Mouse (Mus musculus) c-Kit-negative CD71-positive TER-119-positive erythroid progenitor cells, embryonic 14.5 days (primary cell): ENCODE measurements at regions not wholly inside any gene's neighbourhood (a gene's known extent, or its start where the extent isn't known, plus 50 kb on each side); places are given as distances from the start of the nearest gene placed in this dataset.
"Not testable (repeated sequence)": the region's sequence is repeated elsewhere in the genome, so short reads cannot be mapped to it uniquely, and the experiment has no call there.

ENCODE experiments used
- DNase-seq: peaks from one replicate; pipeline ENCODE4 v3.0.0-alpha.2; 2013; ENCODE audit warnings: low read depth, low spot score

DNA sequence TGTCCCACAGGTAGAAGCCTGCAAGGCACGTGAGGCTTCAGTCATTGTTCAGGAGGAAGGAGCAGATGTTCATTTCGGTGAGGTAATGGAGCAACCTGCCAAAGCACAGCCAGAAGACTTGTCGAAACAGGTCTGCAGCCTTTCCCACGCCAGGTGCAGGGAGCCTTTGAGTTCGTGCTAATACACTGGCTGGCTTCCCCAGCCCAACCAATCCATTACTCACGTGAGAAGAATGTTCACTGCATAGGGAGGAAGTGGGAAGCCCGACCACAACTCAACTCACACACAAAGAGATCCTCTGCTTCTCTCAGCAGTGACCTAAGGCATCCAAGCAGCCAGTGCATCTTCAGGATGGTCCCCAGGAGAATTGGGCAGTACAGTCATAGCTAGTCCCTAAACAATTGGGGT, 153.0 kb upstream of the Hes1 start:
- DNase-seq: no peak

DNA sequence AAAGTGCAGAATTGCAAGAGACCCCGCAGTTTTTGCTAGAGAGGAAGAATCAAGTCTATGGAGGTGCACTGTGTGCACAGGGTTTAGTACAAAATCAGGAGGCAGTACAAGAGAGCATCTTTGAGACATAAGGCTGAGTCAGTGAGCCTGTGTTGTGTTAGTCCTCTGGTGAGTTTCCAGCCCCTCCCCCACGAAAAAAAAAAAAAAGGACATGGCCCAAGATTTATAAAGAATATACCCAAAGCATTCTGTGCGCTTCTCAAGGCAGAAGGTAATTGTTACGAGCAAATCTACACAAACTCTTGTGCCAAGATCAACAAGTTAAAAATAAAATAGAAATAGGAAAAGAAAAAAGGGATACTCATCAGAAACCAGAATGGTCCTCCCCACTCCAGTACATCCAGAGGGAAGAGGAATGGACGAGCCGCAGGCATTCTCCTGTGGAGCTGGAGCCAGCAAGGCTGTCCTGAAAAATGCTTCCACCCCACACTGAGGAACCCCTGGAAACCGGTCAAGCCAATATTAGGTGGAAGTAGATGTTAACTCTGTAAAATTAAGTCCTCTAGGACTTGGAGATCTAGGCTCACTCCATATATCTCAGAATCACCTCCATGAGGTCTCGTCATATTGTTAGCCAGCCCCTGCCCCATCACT, 150.7 kb upstream of the Hes1 start:
- DNase-seq: no peak

DNA sequence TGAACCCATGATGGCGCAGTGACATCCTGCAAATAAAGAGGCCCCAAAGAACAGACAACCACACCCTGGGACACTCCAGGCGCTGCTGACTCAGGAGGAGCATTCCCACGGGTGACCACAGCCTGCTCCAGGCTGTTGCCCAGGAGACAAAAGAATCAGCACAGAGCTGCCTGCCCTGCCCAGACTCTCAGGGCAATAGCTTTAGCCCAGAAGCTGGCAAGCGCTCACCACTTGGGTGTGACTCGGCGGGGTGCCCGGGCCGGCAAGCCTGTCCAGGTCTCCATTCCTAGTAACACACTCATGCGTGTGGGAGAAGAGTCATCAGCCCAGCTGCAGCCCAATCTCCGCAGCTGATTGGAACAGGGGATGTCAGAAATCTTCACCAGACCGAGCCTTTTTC, 148.8 kb upstream of the Hes1 start:
- no peak for DNase-seq

DNA sequence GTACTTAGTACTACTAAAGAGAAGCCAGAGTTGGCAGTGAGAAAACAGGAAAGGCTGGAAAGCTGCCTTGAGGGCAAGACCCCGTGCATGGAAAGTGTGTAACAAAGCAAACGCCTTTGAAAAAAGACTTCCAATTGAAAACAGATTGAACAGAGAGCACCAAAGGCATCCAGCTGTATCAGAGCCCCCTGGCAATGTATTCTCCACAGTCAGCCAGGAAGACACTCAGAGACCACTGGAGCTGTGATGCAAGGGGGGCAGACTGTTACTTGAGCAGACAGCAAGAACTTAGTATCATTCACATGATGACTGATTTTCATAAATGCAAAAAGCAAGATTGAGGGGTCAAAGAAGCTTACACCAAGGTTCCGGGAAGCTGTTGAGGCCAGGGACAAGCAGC, 146.2 kb upstream of the Hes1 start:
- no peak for DNase-seq

DNA sequence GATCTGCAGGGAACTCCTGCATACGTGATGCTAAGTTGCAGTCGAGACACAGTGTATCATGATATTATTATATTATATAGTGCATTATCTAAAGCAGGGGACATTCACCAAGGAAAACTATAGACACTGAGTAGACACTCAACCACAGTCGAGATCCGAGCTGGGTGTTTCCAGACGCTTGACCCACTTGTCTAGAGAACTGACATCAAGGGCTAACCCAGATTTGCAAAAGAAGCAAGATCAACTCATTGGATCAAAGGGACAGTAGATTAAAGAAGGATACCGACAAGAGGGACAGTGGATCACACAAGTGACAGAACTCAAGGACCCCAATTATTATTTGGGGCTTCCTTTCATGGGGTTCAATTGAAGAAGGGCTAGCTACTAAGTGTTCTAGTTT, 145.8 kb upstream of the Hes1 start:
- DNase-seq: no peak

DNA sequence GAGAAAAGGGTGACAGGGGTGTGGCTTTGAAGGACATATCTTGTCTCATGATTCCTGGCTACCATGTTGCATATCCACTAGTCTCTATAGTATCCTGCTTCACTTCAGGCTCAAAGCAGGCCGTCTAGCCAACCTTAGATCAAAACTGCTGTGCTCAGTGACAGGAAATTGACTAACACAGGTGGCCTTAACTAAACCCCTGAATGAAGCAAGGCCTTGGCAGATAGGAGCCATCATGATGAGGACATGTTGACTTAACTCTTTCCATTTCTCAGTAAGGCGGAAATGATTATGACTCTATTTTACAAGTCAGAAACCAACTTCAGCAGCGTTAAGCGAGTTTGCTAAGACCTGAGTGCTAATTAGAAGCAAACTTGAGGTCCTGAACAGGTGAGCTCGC, 143.2 kb upstream of the Hes1 start:
- no peak for DNase-seq

DNA sequence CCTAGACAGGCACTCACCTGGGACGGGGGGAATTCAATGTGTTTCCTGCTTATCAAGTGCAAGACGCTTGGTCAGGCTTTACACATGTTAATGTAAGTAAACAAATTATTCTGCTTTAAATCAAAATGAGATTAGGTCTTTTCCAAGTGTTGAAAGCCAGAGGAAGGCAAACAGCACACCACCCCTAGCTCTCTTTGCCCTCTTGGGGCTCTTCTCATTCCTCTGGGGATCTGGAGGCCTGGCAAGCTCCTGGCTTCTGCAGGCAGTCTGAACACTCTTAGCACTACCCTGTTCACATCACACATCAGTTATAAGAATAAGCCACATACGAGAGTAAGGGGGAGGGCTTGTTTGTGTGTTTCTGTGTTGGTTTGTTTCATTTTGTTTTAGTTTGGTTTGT, 142.8 kb upstream of the Hes1 start:
- no peak for DNase-seq

GRCm38 (mm10) chr16:29927276-29927675, 136.9 kb upstream of the Hes1 start:
- not testable (repeated sequence) for DNase-seq

DNA sequence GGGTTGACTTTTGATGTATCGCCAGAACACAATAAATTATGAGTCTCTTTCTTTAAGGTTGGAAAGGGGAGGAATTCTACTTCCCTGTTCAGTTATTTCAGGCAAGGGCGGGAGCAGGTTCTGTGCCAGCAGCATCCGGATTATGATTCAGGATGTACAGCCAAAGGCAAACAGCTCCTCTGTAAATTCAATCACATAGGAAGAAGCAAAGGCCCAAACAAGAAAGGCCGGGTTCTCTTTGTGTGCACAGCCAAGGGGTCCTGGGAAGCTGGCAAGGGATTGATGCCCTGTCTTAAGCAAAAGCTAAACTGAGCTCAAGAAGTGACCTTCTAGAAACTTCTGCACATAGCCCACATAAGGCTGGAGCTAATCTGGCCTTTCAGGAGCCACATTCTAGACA, 135.9 kb upstream of the Hes1 start:
- DNase-seq: no peak

DNA sequence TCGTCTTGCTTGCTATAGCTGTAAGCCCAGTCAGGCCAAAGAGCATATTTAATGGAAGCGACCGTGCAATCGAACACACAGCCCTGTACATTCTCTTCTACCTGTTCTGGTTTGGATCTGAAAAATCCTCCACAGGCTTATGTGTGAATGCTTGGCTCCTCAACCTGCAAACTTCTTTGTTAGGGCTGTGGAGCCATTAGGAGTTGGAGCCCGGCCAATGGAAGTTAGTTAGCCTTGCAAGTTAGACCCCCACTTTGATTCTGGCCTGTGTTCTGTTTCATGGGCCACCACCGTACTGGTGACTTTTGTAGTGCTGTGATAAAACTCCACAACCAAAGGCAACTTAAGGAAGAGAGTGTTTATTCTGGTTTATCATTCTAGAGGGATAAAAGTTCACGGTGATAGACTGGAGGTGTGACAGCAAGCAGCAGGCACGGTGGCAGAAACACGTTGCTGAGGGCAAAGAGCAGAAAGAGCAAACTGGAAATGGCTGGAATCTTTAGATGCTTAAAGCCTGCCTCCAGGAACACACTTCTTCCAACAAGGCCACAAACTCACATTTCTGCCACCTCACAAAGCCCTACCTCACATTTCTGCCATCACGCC, 132.3 kb upstream of the Hes1 start:
- no peak for DNase-seq

GRCm38 (mm10) chr16:29934649-29935048, 129.5 kb upstream of the Hes1 start:
- no peak for DNase-seq

DNA sequence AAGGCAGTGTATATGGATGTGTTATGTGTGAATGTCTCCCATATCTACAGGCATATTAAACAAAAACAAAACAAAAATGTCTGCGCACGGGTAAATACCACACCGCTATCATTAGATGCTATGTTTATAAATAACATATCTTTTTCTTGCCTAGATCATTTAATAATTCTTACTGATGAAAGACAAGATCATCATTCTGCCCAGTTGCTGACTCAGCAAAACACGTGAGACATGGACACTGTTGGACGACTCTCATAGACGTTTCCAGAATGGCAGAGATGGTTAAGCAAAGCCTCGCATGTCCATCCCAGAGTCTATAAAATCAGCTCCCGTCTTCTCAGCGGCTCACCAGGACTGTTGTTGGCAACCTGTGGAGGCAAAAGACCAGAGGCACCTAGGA, 125.5 kb upstream of the Hes1 start:
- no peak for DNase-seq

- DNase-seq: no peak
These were observed 124.8 kb upstream of the Hes1 start for GRCm38 (mm10) chr16:29939331-29939850.

DNA sequence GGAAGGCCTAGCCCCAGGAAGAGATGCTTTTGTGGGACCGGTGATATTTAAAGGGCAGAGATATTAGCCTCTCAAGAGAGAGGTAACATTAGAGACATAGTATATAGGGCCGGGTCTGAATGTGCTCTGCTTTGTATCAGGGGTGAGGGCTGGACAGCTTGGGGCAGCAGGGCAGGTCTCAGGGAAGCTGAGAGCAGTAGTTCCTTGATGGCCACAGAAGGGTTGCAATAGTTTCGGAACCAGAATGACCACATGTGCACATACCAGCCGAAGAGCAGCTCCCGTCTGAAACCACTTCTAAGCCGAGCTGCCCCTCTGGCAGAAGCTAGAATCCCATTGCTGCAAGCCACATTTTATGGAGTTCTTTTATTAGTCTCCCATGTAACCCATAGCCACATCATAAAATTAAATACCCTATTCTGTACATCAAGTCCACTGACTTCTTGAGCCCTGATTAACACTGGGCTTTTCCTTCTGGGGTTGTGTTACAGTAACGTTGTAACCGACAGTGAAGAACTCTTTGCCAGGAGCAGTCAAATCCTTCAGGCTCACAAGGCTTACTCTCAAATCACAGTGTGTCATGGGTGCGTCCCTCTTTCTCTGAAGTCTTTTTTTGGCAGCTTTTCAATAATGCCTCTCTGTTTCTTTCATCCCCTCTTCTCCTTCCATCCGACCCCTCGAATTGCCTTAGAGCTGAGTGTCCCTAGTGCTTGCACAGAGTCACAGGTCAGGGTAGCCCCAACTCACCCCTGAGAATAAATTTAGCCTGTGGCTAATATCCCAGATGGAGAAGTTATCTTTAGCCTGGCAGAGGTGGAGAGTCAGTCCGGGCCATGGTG, 124.1 kb upstream of the Hes1 start:
- DNase-seq: no peak

GRCm38 (mm10) chr16:29942111-29942510, 122.1 kb upstream of the Hes1 start:
- DNase-seq: no peak

DNA sequence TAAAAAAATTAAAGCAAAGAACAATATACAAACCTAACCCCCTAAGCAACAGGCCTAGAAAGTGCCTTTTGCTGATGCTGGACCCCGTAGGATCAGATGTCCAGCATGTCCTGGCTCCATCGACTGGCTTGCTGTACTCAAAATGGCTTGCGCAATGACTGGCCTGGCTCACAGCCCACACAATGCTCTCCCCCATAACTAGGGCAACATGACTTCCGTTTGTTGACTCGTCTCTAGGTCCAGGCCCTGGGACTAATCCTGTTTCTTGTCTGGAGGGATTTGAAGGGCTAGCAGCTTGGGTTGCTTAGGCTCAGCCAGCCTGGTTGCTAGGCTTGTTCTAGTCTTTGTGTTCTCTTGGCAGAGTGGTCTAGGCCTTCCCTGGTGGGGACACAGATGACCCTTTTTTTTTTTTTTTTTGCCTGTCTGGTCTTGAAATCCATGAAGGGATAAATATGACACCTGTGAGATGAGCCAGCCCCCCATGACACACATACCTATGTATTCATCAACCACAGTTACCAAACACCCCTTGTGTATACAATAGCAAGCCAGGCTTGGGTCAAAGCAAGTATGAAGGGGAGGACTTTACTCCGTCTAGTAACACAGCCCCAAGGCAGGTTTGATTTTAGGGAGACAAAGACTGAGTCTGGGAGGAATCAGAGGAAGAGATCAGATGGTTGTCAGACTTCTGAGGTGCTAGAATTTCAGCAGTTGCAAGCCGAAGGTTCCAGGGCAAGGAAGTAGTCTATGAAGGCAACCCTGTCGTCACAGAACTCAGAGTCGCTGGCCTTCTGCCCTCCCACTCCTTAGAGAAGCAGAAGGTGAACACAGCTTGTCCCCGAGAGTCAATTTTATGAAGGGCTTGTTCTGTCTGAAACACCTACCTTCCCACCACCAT, 120.0 kb upstream of the Hes1 start:
- DNase-seq: no peak

GRCm38 (mm10) chr16:29944966-29945365, 119.2 kb upstream of the Hes1 start:
- no peak for DNase-seq

DNA sequence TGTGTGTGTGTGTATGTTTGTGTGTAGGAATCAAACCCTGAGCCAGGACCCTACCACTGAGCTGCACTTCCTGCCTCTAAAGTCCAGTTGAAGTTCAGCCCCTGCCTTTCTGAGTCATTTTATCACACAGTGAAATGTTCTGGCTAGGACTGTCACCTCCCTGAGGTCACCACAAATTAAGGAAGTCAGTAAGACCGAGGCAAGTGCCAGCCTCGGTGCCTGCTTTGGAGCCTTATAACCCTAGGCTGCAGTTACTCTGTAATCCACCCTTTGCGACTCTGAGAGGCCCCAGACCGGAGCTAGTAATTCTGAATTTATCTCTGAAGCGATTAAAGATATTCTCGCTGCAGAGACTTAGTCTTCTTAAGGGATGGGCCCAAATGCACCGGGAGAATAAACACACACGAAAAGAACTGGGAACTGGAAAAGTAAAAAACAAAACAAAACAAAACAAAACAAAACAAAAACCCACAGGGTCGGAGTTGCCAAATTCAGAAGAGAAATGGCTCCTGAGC, 118.8 kb upstream of the Hes1 start:
- no peak for DNase-seq

- DNase-seq: no peak
These were observed 118.1 kb upstream of the Hes1 start for GRCm38 (mm10) chr16:29945891-29946598.

DNA sequence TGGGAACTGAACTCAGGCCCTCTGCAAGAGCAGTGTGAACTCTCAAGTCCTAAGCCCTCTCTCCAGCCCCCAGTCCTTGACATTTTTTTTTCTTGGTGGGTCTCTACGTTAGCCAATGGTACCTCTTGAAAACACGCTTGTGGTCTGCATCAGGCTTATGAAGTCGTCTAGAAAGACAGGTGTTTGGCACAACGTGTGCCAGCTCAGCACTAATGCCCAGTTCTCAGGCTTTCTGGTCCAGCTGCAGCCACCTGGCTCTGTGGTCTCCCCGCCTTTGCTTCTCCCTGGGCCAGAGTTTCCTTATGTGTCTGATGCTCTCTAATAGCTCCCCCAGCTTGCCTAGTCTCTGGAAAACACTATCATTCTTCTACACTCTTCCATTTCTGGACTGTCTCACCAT, 117.2 kb upstream of the Hes1 start:
- no peak for DNase-seq

DNA sequence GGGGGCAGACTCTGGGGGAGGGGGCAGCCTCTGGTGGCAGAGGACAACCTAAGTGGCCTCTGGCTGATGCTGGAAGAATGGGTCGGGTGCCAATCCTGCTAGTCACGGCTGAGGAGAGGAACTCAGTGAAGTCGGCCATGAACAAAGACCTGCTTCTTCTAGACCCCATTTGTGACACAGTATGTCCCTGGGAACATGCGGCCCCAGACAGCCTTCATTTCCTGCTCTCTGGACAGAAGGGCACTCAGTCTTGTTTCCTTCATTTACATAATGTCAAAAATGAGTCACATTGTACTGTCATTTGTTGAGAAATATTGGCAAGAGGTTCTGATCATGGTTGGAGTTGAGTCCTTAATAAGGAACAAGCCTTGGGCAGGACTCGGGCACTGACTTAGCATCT, 116.5 kb upstream of the Hes1 start:
- no peak for DNase-seq
